Mouse (Mus musculus) cerebellum, adult 2 months (tissue): Measurements from ENCODE around the gene Fam107b.

Experiments used
- CTCF ChIP-seq: fragments of 200-500 bp; IDR thresholded peaks from 2 replicates; pipeline ENCODE4 v1.5.1; 2011; ENCODE audit warnings: low read depth, mild to moderate bottlenecking, control low read depth, low read length, moderate library complexity, borderline replicate concordance; ENCODE audit not compliant: insufficient read depth
- POLR2A ChIP-seq: fragments of 200-500 bp; IDR thresholded peaks from 2 replicates; pipeline ENCODE4 v1.6.1; 2011; ENCODE audit warnings: low read length, control low read depth, borderline replicate concordance; ENCODE audit not compliant: insufficient read depth

GRCm38 (mm10) chr2:3576346-3576745, 6.1 kb downstream of the Fam107b start:
- TF ChIP-seq POLR2A (no peak), CTCF (no peak)
